Mouse (Mus musculus): Measurements from ENCODE around the gene Dpm3.

Gene Dpm3

GRCm38 (mm10) chr3:89270891-89271290 is 11.7 kb downstream of the Dpm3 start:
- DNase-seq, result peak; percentile 98

- DNase-seq, result peak; percentile 95
Measured at GRCm38 (mm10) chr3:89271760-89272159, 12.6 kb downstream of the Dpm3 start.

DNA sequence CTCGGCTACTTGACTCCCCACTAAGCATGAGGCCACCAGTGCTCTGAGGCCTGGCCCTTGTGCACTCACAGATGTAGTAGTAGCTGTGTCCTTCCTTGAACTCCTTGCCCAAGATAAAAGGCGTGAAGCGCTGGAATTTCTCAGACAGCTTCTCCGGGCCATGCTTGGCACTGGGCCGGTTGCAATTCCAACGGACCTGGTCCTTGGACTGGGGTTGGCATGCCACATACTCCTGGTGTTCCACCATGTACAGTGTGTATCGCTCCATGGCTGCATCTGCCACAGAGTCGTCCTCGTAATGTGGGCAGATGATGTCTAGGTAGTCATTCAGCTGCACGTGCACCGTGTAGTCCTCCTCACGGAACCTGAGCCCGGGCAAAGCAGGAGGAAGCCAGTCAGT is 16.9 kb downstream of the Dpm3 start:
- DNase-seq, result no peak

DNA sequence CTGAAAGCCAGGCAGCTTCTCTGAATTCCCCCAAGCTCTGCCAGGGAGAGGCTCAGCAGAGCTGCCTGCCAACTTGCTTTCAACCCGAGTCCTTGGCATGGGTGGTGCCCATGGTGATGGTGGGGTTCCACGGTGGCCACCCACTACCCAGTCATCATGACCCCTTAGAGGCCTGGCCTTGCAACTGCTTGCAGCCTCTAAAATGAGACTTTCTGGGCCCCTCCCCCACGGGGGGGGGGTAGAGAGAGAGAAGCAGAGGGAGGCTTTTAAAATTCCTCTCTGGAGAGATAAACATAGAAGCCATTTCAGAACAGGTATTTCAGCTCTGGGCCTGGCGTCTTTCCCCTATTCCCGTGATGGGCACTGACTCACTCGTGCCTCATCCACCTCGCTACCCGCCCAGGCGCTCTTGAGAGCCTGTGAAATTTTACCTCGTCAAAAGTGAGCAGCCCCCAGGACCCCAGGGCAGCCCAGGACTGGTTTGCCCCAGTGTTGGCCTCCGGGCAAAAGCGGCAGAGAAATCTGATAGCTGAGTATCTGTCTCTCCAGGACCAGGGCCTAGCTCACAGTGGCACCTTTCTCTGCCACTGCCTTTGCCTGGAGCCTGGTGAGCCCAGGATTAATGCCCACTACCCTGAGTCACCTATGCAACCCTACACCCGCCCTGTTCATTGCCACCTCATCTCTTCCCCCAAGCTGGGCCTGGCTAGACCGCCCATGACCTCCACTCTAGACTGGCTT is 18.3 kb downstream of the Dpm3 start:
- peak; percentile 97 for DNase-seq

GRCm38 (mm10) chr3:89278107-89278506 is 18.9 kb downstream of the Dpm3 start:
- DNase-seq, result peak; percentile 99

- peak; percentile 91 for DNase-seq
Measured at GRCm38 (mm10) chr3:89278643-89279042, 19.5 kb downstream of the Dpm3 start.

DNA sequence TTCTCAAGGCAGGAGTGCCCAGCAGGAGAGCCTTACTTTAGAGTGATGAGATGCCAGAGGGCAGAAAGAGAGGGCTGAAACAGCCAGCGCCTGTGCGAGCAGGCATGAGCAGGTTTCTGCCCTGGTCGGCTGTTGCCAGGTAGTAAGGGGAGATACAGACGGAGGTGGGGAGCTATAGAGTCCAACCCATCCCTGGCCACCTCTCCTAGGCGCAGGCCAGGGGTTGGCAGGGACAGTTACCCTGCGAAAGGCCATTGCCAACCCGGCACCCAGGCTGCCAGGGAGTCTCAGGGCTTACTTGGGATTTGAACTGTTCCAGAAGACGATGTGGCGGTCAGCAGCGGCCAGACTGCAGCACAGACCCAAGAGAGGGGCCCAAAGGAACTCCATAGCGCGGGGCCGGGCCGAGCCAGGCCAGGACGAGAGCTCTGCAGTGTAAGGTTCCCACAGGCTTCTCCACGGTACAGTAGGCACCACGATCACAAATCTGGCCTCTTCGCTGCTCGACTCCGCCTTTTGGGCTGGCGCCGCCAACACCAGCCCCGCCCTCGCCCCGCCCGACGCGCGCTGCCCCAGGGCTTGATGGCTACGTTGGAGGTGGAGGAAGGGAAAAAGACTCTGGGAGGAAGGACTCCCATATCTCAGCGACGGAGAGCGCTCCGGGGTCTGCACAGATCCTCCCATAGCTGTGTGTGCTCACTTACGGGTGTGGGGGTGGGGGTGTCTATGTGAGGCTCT is 20.2 kb downstream of the Dpm3 start:
- DNase-seq, result peak; percentile 99

DNA sequence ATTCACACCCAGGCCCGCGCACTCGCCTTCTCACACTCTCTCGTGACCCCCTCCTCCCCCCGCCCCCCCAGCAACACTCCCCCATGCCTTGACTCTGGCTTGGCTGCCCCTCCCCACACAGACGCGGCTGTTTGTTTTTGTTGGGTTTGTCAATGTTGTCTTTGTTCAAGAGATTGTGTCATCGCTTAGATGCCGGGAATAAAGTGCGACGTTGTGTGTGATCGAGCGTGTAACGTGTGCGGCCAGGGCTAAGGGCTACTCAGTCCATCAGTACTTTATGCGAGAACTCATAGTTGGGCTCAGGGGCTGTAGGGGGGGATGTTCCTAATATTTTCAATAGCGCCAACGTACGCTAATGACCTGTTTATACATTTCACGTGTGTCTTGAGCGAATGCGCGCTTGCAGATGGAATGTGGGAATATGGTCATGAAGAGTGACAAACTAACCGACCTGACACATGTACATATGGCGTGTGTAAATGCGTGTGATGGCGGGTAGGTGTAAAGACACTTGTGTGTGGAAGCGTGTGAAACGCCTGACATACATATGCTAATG is 21.0 kb downstream of the Dpm3 start:
- no peak for DNase-seq

DNA sequence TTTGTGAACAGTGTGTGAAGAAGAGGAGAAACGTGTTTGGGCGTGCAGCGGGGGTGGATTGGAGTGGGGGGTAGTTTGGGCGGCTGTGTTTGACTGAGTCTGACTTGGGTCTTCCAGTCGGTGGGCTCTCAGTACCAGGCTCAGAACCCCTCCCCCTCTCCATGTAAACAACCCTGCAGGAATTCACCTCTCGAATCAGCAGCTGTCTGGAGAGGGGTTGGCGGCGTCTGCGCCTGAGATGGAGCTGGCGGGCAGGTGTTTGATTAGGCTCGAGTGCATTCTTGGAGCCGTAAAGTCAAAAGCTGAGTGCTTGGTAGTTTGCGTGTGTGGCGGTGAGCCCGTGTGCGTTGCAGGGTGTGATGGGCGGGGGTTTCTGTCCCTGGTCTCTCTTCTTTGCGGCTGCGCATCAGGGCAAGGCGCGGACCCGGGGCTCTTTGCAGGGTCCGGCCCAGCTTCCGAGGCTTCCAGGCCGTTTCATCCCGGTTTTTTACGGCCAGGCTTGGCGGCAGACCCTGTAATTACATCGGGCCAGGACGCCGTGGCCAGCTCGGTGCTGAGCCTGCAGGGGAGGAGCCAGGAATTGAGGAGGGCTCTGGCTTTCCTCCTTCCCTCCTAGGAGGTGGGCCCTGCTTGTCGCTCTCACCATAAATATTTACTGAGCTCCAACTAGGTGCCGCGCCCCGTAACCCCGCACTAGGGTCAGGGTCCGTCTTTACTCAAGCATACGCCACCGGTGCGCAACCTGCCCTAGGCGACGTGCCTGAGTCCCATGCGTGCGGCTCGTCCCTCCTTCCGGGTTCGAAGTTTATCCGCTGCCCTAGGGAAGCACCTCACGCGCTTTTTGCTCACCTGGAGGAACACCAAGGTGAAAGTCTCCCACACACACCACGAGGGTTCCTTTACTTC is 21.7 kb downstream of the Dpm3 start, which contains the start of gene Efna1:
TSS of gene Efna1 (minus strand) at position 537 of the 906 bp plus-strand sequence.
- peak; percentile 99 for DNase-seq

DNA sequence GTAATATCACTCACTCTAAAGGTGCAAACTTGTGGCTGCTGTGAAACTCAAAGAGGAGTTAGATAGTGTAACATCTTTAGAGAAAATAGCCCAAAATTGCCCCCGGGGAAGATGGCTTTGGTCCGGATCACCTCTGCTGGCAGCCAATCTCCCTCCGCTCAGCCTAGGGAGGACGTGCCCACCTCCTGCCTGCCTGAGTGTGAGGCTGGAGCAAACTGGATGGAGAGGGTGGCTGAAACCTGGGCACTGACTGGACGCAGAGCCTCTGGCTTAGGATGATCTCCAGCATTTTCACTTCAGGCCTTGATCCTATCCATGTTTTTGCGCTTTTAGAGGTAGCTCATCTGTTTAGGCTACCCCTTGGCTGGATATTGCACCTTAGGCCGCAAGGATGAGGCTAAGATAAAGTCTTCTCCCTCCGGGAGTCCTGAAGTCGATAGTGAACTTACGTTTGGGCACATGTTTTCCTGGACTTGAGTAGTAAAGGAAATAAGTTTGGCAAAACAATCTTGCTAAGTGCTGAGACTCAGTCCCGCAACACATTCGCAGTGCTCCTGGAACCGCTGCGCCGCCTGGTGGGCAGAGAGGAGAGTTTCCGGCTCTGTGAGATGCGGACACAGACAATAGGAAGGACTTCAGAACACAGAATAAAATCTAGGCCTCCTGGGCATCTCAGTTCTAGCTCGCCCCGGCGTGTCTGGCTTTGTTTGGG is 22.6 kb downstream of the Dpm3 start:
- DNase-seq, result peak; percentile 98

- no peak for DNase-seq
Measured at GRCm38 (mm10) chr3:89282291-89282643, 23.1 kb downstream of the Dpm3 start.

DNA sequence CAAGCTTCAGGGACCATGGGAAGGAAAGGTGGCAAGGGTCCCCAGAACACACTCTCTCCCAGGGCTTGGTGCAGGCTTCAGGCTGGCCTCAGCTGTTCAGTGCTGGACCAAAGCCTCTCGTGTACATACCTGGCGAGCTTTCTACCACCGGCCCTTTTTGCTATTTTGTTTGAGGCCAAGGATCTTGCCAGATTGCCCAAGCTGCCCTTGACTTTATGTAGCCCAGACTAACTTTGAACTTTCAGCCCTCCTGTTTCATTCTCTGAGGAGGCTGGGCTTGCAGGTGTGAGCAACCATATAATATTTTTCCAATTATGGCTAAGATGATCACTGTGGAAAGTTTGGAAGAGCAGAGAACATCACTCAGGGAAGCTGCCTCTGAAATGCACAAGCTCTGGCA is 25.1 kb downstream of the Dpm3 start:
- DNase-seq, result no peak

- peak; percentile 91 for DNase-seq
Measured at GRCm38 (mm10) chr3:89285526-89285925, 26.4 kb downstream of the Dpm3 start.

GRCm38 (mm10) chr3:89287286-89287685 is 28.1 kb downstream of the Dpm3 start:
- peak; percentile 90 for DNase-seq

- peak; percentile 94 for DNase-seq
Measured at GRCm38 (mm10) chr3:89288503-89288928, 29.4 kb downstream of the Dpm3 start.

DNA sequence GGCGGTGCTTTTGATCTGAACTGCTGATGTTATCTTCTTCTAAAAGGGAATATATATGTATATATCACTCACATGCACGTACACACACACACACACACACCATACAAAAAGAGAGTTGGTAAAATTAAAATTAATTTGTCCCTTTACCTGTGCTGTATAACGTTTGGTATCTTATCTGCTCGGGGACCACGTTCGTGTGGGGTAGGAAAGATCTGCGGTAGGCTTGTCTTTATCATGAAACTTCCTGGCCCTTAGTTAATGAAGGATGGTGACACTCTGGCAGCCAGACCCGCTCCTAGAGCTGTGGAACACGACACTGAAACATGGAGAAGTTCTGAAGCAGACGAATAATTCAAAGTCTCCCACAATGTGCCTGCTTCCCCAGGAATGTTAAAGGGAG is 32.7 kb downstream of the Dpm3 start:
- no peak for DNase-seq

GRCm38 (mm10) chr3:89292303-89292702 is 33.1 kb downstream of the Dpm3 start:
- no peak for DNase-seq

- DNase-seq, result no peak
Measured at GRCm38 (mm10) chr3:89293247-89293918, 34.2 kb downstream of the Dpm3 start.

- no peak for DNase-seq
Measured at GRCm38 (mm10) chr3:89294195-89294594, 35.0 kb downstream of the Dpm3 start.

GRCm38 (mm10) chr3:89295685-89296230 is 36.6 kb downstream of the Dpm3 start:
- no peak for DNase-seq

- no peak for DNase-seq
Measured at GRCm38 (mm10) chr3:89296761-89297396, 37.7 kb downstream of the Dpm3 start.

All from heart, adult 11 months (tissue).